ENCODE assay signal across 9 mouse cellular contexts in the genomic region with DNA sequence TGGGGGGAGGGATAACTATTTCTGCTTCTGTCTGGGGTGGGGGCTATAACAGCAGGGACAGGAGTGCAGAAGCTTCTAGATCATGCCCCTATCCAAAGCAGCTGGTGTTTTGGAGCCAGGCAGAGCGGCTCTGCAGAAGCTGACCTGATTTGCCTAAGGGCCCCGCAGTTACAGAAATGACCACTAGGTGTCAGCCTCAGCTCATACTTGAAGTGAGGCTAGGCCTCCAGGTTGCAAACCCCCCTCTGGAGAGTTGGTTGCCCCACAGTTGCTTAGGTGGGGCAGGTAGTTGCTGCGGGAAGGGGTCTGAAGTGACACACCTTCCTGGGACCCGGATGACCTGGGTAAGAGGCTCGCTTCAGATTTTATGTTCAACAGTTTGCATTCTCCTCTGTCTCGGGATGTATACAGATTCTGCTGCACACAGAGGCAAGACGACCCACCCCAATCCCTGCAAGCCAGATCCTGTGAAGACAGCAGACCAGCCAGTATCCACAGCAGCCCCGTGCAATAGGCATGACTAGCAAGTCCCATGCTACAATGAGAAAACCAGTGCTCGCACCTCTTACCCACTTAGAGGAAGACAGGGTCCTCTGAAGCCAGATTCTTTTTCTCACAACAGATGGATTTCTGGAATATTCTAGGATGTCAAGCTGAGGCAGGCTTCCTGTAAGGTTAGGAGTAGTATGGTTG. TPM values are rescaled to one million over a fixed set of nuclear protein-coding genes. Genes with fewer than 3 reads are reported as not detected.
DNase-seq lines count a peak whose midpoint lies in the region; ATAC-seq lines count a peak whose summit lies in the region.
"Had no signal": no experiment of that assay in that cellular context is flagged by ENCODE, and none has a peak within 500 bp of the region (broad histone marks: within the 10 kb centered on the region; RNA-seq: fewer than 3 reads in every experiment).

No protein-coding gene starts in this region.

- no peak overlapping the region for H3K27ac ChIP-seq in liver, embryonic 13.5 days
- H3K27ac ChIP-seq: embryonic facial prominence, embryonic 15.5 days had no signal

- ATAC-seq in liver, embryonic 13.5 days (ENCODE audit: low read depth) = no peak
- peak; percentile 61 for ATAC-seq in neutrophil, adult 5-6 weeks (ENCODE audit: extremely low read depth, insufficient number of reproducible peaks, low FRiP score, poor library complexity, severe bottlenecking)

- H3K4me2 ChIP-seq in liver, embryonic 13.5 days = no peak overlapping the region
- H3K4me2 ChIP-seq: embryonic facial prominence, embryonic 15.5 days had no signal

- no peak overlapping the region for H3K4me3 ChIP-seq in liver, embryonic 13.5 days (replicated peaks)
- H3K4me3 ChIP-seq: embryonic facial prominence, embryonic 15.5 days had no signal

- DNase-seq in 3134 (ENCODE audit: extremely low read depth, insufficient read length, low spot score) (peak; percentile 49), ZHBTc4 (ENCODE audit: low read depth, low spot score) (peak; percentile 89)
- peak; percentile 89 to 93 for DNase-seq in cerebellum, postnatal 4 days (ENCODE audit: low spot score in 2 of 2)
- DNase-seq in gastrocnemius, adult 8-10 months (ENCODE audit: low spot score in 2 of 2) = peak; percentile 82 to 86
- DNase-seq in kidney, adult 8-10 months = peak; percentile 76 to 90
- DNase-seq in liver, embryonic 13.5 days = peak; percentile 66
- DNase-seq in testis, postnatal 14 days (ENCODE audit: low spot score) = peak; percentile 73

- H3K9ac ChIP-seq in liver, embryonic 13.5 days = no peak overlapping the region
- H3K9ac ChIP-seq: embryonic facial prominence, embryonic 15.5 days had no signal

- peaks cover 46% of the 10 kb centered on the region for H3K4me1 ChIP-seq in liver, embryonic 13.5 days (replicated peaks)

- WGBS in liver, embryonic 13.5 days (ENCODE audit: insufficient replicate concordance) = 24% methylated on average over 9 of the region's 9 CpGs

- H3K27me3 ChIP-seq in liver, embryonic 13.5 days = peaks cover 43% of the 10 kb centered on the region

- H3K36me3 ChIP-seq in liver, embryonic 13.5 days = no peaks in the 10 kb centered on the region
- H3K36me3 ChIP-seq: embryonic facial prominence, embryonic 15.5 days had no signal

- H3K9me3 ChIP-seq in liver, embryonic 13.5 days (replicated peaks) = no peaks in the 10 kb centered on the region
- H3K9me3 ChIP-seq: embryonic facial prominence, embryonic 15.5 days had no signal

RNA-seq across cellular contexts. Expression of a gene that starts 2.3 kb away (rescaled TPM):
- total RNA-seq in gastrocnemius, adult 8-10 months (2022) = under 1 TPM in 1 of 4 experiments, not detected in 3; 0.92 TPM
- polyA plus RNA-seq in liver, embryonic 13.5 days (2015; fragmentation: Nextera tagmentation; extraction: Ambion mirVana) = not detected in 2 replicates
- total RNA-seq in neutrophil, adult 5-6 weeks (2017) = not detected in 2 replicates
- polyA plus RNA-seq: embryonic facial prominence, embryonic 15.5 days had no signal

RNA-seq across cellular contexts. Expression of a gene that starts 44.6 kb away (rescaled TPM):
- total RNA-seq in gastrocnemius, adult 8-10 months (2022) = 10 to 100 TPM; 65.5 to 74.0 (median 68.3) TPM
- 7.7 and 8.3 TPM in 2 replicates for polyA plus RNA-seq in liver, embryonic 13.5 days (2015; fragmentation: Nextera tagmentation; extraction: Ambion mirVana)
- total RNA-seq in neutrophil, adult 5-6 weeks (2017) = 21.2 and 22.0 TPM in 2 replicates

RNA-seq across cellular contexts. Expression of a gene that starts 45.2 kb away (rescaled TPM):
- 100 to 1,000 TPM; 105 to 141 (median 132) TPM for total RNA-seq in gastrocnemius, adult 8-10 months (2022)
- polyA plus RNA-seq in liver, embryonic 13.5 days (2015; fragmentation: Nextera tagmentation; extraction: Ambion mirVana) = 123 and 133 TPM in 2 replicates
- 6.4 and 11.4 TPM in 2 replicates for total RNA-seq in neutrophil, adult 5-6 weeks (2017)
